Mouse (Mus musculus): Measurements from ENCODE around the gene Ltbr. TPM values are rescaled to one million over a fixed set of nuclear protein-coding genes. Genes with fewer than 3 reads are reported as not detected.

Ltbr gene
- polyA plus RNA-seq, 1 experiment from 2014 or later, result 47.0 TPM

- Histone ChIP-seq H3K4me3 (no peak overlapping the region), H3K27ac (no peak overlapping the region), H3K9me3 (no peaks in the 10 kb centered on the region), H3K4me1 (peaks cover 72% of the 10 kb centered on the region), H3K27me3 (no peaks in the 10 kb centered on the region), H3K4me2 (no peak overlapping the region), H3K9ac (no peak overlapping the region), H3K36me3 (peaks cover 9% of the 10 kb centered on the region)
- WGBS, result 36% methylated on average over 4 of the region's 4 CpGs
- ATAC-seq (ENCODE audit: insufficient number of reproducible peaks, low FRiP score, low TSS enrichment, low read depth), result no peak
Observed at GRCm38 (mm10) chr6:125352811-125353210, 39.1 kb upstream of the Ltbr start.

GRCm38 (mm10) chr6:125352046-125352384 lies 38.3 kb upstream of the Ltbr start:
- ATAC-seq (ENCODE audit: insufficient number of reproducible peaks, low FRiP score, low TSS enrichment, low read depth), result no peak
- H3K9ac ChIP-seq, result no peak overlapping the region
- WGBS, result 59% methylated on average over 5 of the region's 5 CpGs
- H3K4me3 ChIP-seq, result peak overlapping the region; percentile 5; the same call in 1 of the 2 replicates
- 0 out of 2 replicates have a peak overlapping the region, but pooled peaks have one; percentile 35 for H3K27ac ChIP-seq
- H3K36me3 ChIP-seq, result peaks cover under 1% of the 10 kb centered on the region
- H3K9me3 ChIP-seq, result no peaks in the 10 kb centered on the region
- H3K4me2 ChIP-seq, result peak overlapping the region; percentile 72
- peaks cover 72% of the 10 kb centered on the region for H3K4me1 ChIP-seq
- H3K27me3 ChIP-seq, result no peaks in the 10 kb centered on the region

GRCm38 (mm10) chr6:125351368-125352045 lies 37.8 kb upstream of the Ltbr start:
- Histone ChIP-seq H3K4me3 (peak overlapping the region; percentile 64), H3K36me3 (no peaks in the 10 kb centered on the region), H3K27ac (0 out of 2 replicates have a peak overlapping the region, but pooled peaks have one; percentile 35), H3K27me3 (no peaks in the 10 kb centered on the region), H3K4me1 (peaks cover 72% of the 10 kb centered on the region), H3K4me2 (peak overlapping the region; percentile 72), H3K9ac (no peak overlapping the region), H3K9me3 (no peaks in the 10 kb centered on the region)
- ATAC-seq (ENCODE audit: insufficient number of reproducible peaks, low FRiP score, low TSS enrichment, low read depth), result no peak
- 56% methylated on average over 8 of the region's 8 CpGs for WGBS

- ATAC-seq (ENCODE audit: insufficient number of reproducible peaks, low FRiP score, low TSS enrichment, low read depth), result no peak
- Histone ChIP-seq H3K27ac (peak overlapping the region; percentile 85), H3K4me3 (peak overlapping the region; percentile 64), H3K36me3 (no peaks in the 10 kb centered on the region), H3K4me1 (peaks cover 66% of the 10 kb centered on the region), H3K4me2 (peak overlapping the region; percentile 72), H3K9ac (peak overlapping the region; percentile 53), H3K9me3 (no peaks in the 10 kb centered on the region), H3K27me3 (no peaks in the 10 kb centered on the region)
- 68% methylated on average over 2 of the region's 2 CpGs for WGBS
Observed at GRCm38 (mm10) chr6:125350995-125351324, 37.3 kb upstream of the Ltbr start.

GRCm38 (mm10) chr6:125350231-125350994 lies 36.7 kb upstream of the Ltbr start:
- 1% methylated on average over 20 of the region's 20 CpGs for WGBS
- Histone ChIP-seq H3K9me3 (no peaks in the 10 kb centered on the region), H3K4me2 (peak overlapping the region; percentile 72), H3K4me3 (peak overlapping the region; percentile 64), H3K4me1 (peaks cover 61% of the 10 kb centered on the region), H3K27ac (peak overlapping the region; percentile 85), H3K9ac (peak overlapping the region; percentile 53), H3K27me3 (no peaks in the 10 kb centered on the region), H3K36me3 (no peaks in the 10 kb centered on the region)
- peak; percentile 0; the same call in 1 of the 2 replicates for ATAC-seq (ENCODE audit: insufficient number of reproducible peaks, low FRiP score, low TSS enrichment, low read depth)

GRCm38 (mm10) chr6:125349575-125350230 lies 36.0 kb upstream of the Ltbr start:
- H3K27me3 ChIP-seq, result no peaks in the 10 kb centered on the region
- peak overlapping the region; percentile 85 for H3K27ac ChIP-seq
- peak overlapping the region; percentile 64 for H3K4me3 ChIP-seq
- no peaks in the 10 kb centered on the region for H3K9me3 ChIP-seq
- H3K36me3 ChIP-seq, result no peaks in the 10 kb centered on the region
- peaks cover 54% of the 10 kb centered on the region for H3K4me1 ChIP-seq
- H3K4me2 ChIP-seq, result peak overlapping the region; percentile 72
- peak; percentile 87 for ATAC-seq (ENCODE audit: insufficient number of reproducible peaks, low FRiP score, low TSS enrichment, low read depth)
- under 1% methylated on average over 27 of the region's 27 CpGs for WGBS
- peak overlapping the region; percentile 53 for H3K9ac ChIP-seq

GRCm38 (mm10) chr6:125348721-125349574 lies 35.3 kb upstream of the Ltbr start, which contains the start of gene Tnfrsf1a:
Gene Tnfrsf1a (plus strand): TSS chr6:125349362.
- Histone ChIP-seq H3K4me2 (peak within 1 kb of the TSS; percentile 72), H3K4me1 (peaks cover 54% of the 10 kb centered on the region), H3K4me3 (peak within 1 kb of the TSS; percentile 64), H3K27me3 (no peaks in the 10 kb centered on the region), H3K9me3 (no peaks in the 10 kb centered on the region), H3K9ac (peak within 1 kb of the TSS; percentile 53), H3K27ac (peak within 1 kb of the TSS; percentile 85), H3K36me3 (no peaks in the 10 kb centered on the region)
- 7% methylated on average over 22 of the region's 22 CpGs for WGBS
- peak; percentile 5; the same call in 1 of the 2 replicates for ATAC-seq (ENCODE audit: insufficient number of reproducible peaks, low FRiP score, low TSS enrichment, low read depth)

GRCm38 (mm10) chr6:125346029-125346428 lies 32.3 kb upstream of the Ltbr start:
- Histone ChIP-seq H3K27me3 (no peaks in the 10 kb centered on the region), H3K4me2 (no peak overlapping the region), H3K9ac (no peak overlapping the region), H3K4me3 (no peak overlapping the region), H3K4me1 (peaks cover 36% of the 10 kb centered on the region), H3K36me3 (no peaks in the 10 kb centered on the region), H3K9me3 (no peaks in the 10 kb centered on the region), H3K27ac (no peak overlapping the region)
- ATAC-seq (ENCODE audit: insufficient number of reproducible peaks, low FRiP score, low TSS enrichment, low read depth), result no peak
- 64% methylated on average over 2 of the region's 2 CpGs for WGBS

- Histone ChIP-seq H3K4me1 (peaks cover 38% of the 10 kb centered on the region), H3K27ac (no peak overlapping the region)
- ATAC-seq (ENCODE audit: insufficient number of reproducible peaks, low FRiP score, low TSS enrichment, low read depth), result no peak
Observed at GRCm38 (mm10) chr6:125345625-125346024, 31.9 kb upstream of the Ltbr start.

GRCm38 (mm10) chr6:125344866-125345265 lies 31.2 kb upstream of the Ltbr start:
- Histone ChIP-seq H3K9me3 (no peaks in the 10 kb centered on the region), H3K4me3 (no peak overlapping the region), H3K27me3 (no peaks in the 10 kb centered on the region), H3K27ac (no peak overlapping the region), H3K4me1 (peaks cover 37% of the 10 kb centered on the region), H3K36me3 (no peaks in the 10 kb centered on the region), H3K9ac (no peak overlapping the region), H3K4me2 (no peak overlapping the region)
- 46% methylated on average over 4 of the region's 4 CpGs for WGBS
- no peak for ATAC-seq (ENCODE audit: insufficient number of reproducible peaks, low FRiP score, low TSS enrichment, low read depth)

More at GRCm38 (mm10) chr6:125345625-125346024, 31.9 kb upstream of the Ltbr start:
- Histone ChIP-seq H3K27me3 (no peaks in the 10 kb centered on the region), H3K36me3 (no peaks in the 10 kb centered on the region), H3K4me2 (no peak overlapping the region), H3K4me3 (no peak overlapping the region), H3K9ac (no peak overlapping the region), H3K9me3 (no peaks in the 10 kb centered on the region)
- 63% methylated on average over 1 of the region's 1 CpGs for WGBS

GRCm38 (mm10) chr6:125344084-125344483 lies 30.4 kb upstream of the Ltbr start:
- WGBS, result 14% methylated on average over 8 of the region's 8 CpGs
- no peak overlapping the region for H3K4me3 ChIP-seq
- no peaks in the 10 kb centered on the region for H3K36me3 ChIP-seq
- H3K9ac ChIP-seq, result no peak overlapping the region
- H3K9me3 ChIP-seq, result no peaks in the 10 kb centered on the region
- no peak overlapping the region for H3K4me2 ChIP-seq
- no peaks in the 10 kb centered on the region for H3K27me3 ChIP-seq
- H3K4me1 ChIP-seq, result peaks cover 35% of the 10 kb centered on the region
- no peak for ATAC-seq (ENCODE audit: insufficient number of reproducible peaks, low FRiP score, low TSS enrichment, low read depth)
- H3K27ac ChIP-seq, result no peak overlapping the region
